10 mouse cellular contexts compared by ENCODE assay signal in genomic region chr19:21106766-21107165, GRCm38 (mm10).
DNase-seq lines count a peak whose midpoint lies in the region; ATAC-seq and TF ChIP-seq lines count a peak whose summit lies in the region.
"Had no signal": no experiment of that assay in that cellular context is flagged by ENCODE, and none has a peak within 500 bp of the region (broad histone marks: within the 10 kb centered on the region; RNA-seq: fewer than 3 reads in every experiment).

No protein-coding gene starts in this region.

- no peak overlapping the region for H3K9ac ChIP-seq in liver, postnatal 0 days (replicated peaks)
- H3K9ac ChIP-seq in liver, embryonic 12.5 days: no peak overlapping the region
- H3K9ac ChIP-seq: neural tube, embryonic 15.5 days had no signal

- peaks cover 17% of the 10 kb centered on the region for H3K4me1 ChIP-seq in liver, postnatal 0 days (ENCODE audit: insufficient read depth)
- H3K4me1 ChIP-seq in liver, embryonic 12.5 days: peaks cover 10% of the 10 kb centered on the region
- H3K4me1 ChIP-seq in brown adipose tissue, adult 24 weeks (ENCODE audit: control insufficient read depth, insufficient read depth, insufficient read length, low read length): peaks cover 19% of the 10 kb centered on the region
- H3K4me1 ChIP-seq in olfactory bulb, adult 2 months (ENCODE audit: control insufficient read depth, insufficient read depth, low read length): peaks cover 14% of the 10 kb centered on the region
- H3K4me1 ChIP-seq: neural tube, embryonic 15.5 days had no signal

- no peaks in the 10 kb centered on the region for H3K9me3 ChIP-seq in liver, postnatal 0 days (ENCODE audit: low read length)
- no peaks in the 10 kb centered on the region for H3K9me3 ChIP-seq in liver, embryonic 12.5 days (replicated peaks)
- H3K9me3 ChIP-seq: neural tube, embryonic 15.5 days had no signal

- no peaks in the 10 kb centered on the region for H3K27me3 ChIP-seq in liver, postnatal 0 days (ENCODE audit: insufficient read depth, low read length)
- no peaks in the 10 kb centered on the region for H3K27me3 ChIP-seq in liver, embryonic 12.5 days (replicated peaks)
- H3K27me3 ChIP-seq: neural tube, embryonic 15.5 days had no signal

- no peak for TF ChIP-seq POLR2A in olfactory bulb, adult 2 months (IDR thresholded peaks at IDR 0.05; ENCODE audit: insufficient read depth, low read depth, low read length)

- peak overlapping the region; percentile 41 for H3K27ac ChIP-seq in liver, postnatal 0 days (ENCODE audit: low read depth)
- no peak overlapping the region for H3K27ac ChIP-seq in liver, embryonic 12.5 days
- H3K27ac ChIP-seq in brown adipose tissue, adult 24 weeks (replicated peaks; ENCODE audit: low read depth, low read length): peak overlapping the region; percentile 60; the same call in 1 of the 2 replicates
- H3K27ac ChIP-seq in olfactory bulb, adult 2 months (ENCODE audit: insufficient read depth, low read depth, low read length): peak overlapping the region; percentile 59
- H3K27ac ChIP-seq: neural tube, embryonic 15.5 days had no signal

- H3K36me3 ChIP-seq in liver, postnatal 0 days (replicated peaks; ENCODE audit: insufficient read depth, low read length): no peaks in the 10 kb centered on the region
- no peaks in the 10 kb centered on the region for H3K36me3 ChIP-seq in liver, embryonic 12.5 days
- H3K36me3 ChIP-seq: neural tube, embryonic 15.5 days had no signal

- no peak for TF ChIP-seq CTCF in liver, postnatal 0 days (IDR thresholded peaks at IDR 0.05; ENCODE audit: low read depth)
- TF ChIP-seq CTCF in olfactory bulb, adult 2 months (IDR thresholded peaks at IDR 0.05; ENCODE audit: insufficient read depth, low read depth, low read length): no peak

- 73% methylated on average over 10 of the region's 10 CpGs for WGBS in liver, postnatal 0 days (ENCODE audit: insufficient replicate concordance)
- WGBS in liver, embryonic 12.5 days (ENCODE audit: insufficient replicate concordance): 76% methylated on average over 10 of the region's 10 CpGs
- WGBS in olfactory bulb, adult 2 months: 70% methylated on average over 10 of the region's 10 CpGs

- ATAC-seq in liver, postnatal 0 days: no peak
- ATAC-seq in liver, embryonic 12.5 days: no peak
- no peak for ATAC-seq in granulocyte monocyte progenitor cell, adult 5-6 weeks (replicated peaks; ENCODE audit: poor library complexity, severe bottlenecking)

- no peak for TF ChIP-seq EP300 in liver, postnatal 0 days (IDR thresholded peaks at IDR 0.05; ENCODE audit: low read depth)

- DNase-seq in liver, postnatal 0 days: no peak
- peak; percentile 46 for DNase-seq in kidney, adult 18-20 months
- DNase-seq in layer of hippocampus, adult 9-10 months (ENCODE audit: low spot score): no peak
- no peak for DNase-seq in right cerebral cortex, postnatal 4 days
- DNase-seq: spleen, adult 18-20 months had no signal

- H3K4me3 ChIP-seq in liver, postnatal 0 days (ENCODE audit: low read depth, low read length): no peak overlapping the region
- no peak overlapping the region for H3K4me3 ChIP-seq in liver, embryonic 12.5 days
- no peak overlapping the region for H3K4me3 ChIP-seq in brown adipose tissue, adult 24 weeks (ENCODE audit: insufficient read depth, low read depth, low read length)
- H3K4me3 ChIP-seq in olfactory bulb, adult 2 months (ENCODE audit: insufficient read depth, low read depth, low read length): no peak overlapping the region
- H3K4me3 ChIP-seq: neural tube, embryonic 15.5 days had no signal

- H3K4me2 ChIP-seq in liver, postnatal 0 days (ENCODE audit: low read depth, low read length): no peak overlapping the region
- H3K4me2 ChIP-seq in liver, embryonic 12.5 days: no peak overlapping the region
- H3K4me2 ChIP-seq: neural tube, embryonic 15.5 days had no signal
